Comparison of ENCODE assay signal across 19 mouse cellular contexts in genomic region chr6:51833362-51833761, GRCm38 (mm10).
A peak's percentile ranks its signal among the peaks of the same experiment; 100 is the strongest.
DNase-seq lines count a peak whose midpoint lies in the region; ATAC-seq lines count a peak whose summit lies in the region.
"Had no signal": no experiment of that assay in that cellular context is flagged by ENCODE, and none has a peak within 500 bp of the region (broad histone marks: within the 10 kb centered on the region; RNA-seq: fewer than 3 reads in every experiment).

No protein-coding gene starts in this region.

- H3K4me3 ChIP-seq in heart, embryonic 11.5 days (ENCODE audit: low read depth, low read length): no peak overlapping the region
- H3K4me3 ChIP-seq in heart, embryonic 15.5 days: no peak overlapping the region
- no peak overlapping the region for H3K4me3 ChIP-seq in heart, embryonic 10.5 days
- H3K4me3 ChIP-seq: embryonic facial prominence, embryonic 12.5 days; forebrain, embryonic 15.5 days; kidney, embryonic 15.5 days had no signal

- 0 out of 2 replicates have a peak overlapping the region, but pooled peaks have one; percentile 41 for H3K27ac ChIP-seq in heart, embryonic 11.5 days (ENCODE audit: low read depth, low read length)
- H3K27ac ChIP-seq in heart, embryonic 15.5 days: peak overlapping the region; percentile 77
- no peak overlapping the region; the same call in 1 of the 2 replicates for H3K27ac ChIP-seq in heart, embryonic 10.5 days
- H3K27ac ChIP-seq: embryonic facial prominence, embryonic 12.5 days; forebrain, embryonic 15.5 days; kidney, embryonic 15.5 days had no signal

- no peaks in the 10 kb centered on the region for H3K36me3 ChIP-seq in heart, embryonic 11.5 days (ENCODE audit: control insufficient read depth, insufficient read depth, low read length)
- no peaks in the 10 kb centered on the region for H3K36me3 ChIP-seq in heart, embryonic 15.5 days
- H3K36me3 ChIP-seq in heart, embryonic 10.5 days: no peaks in the 10 kb centered on the region
- H3K36me3 ChIP-seq: embryonic facial prominence, embryonic 12.5 days; forebrain, embryonic 15.5 days; kidney, embryonic 15.5 days had no signal

- no peak for DNase-seq in heart, adult 11 months
- DNase-seq in heart, adult 8-10 months (ENCODE audit: low spot score): no peak
- DNase-seq in heart, postnatal 4 days: peak; percentile 10
- no peak for DNase-seq in heart, embryonic 10.5 days (ENCODE audit: low spot score)
- DNase-seq: adrenal gland, postnatal 14 days; cerebellum, adult 11-12 months; cerebellum, adult 9-10 months; cerebellum, postnatal 25 days; gastrocnemius, postnatal 36 days had no signal

- H3K4me1 ChIP-seq in heart, embryonic 11.5 days (ENCODE audit: control insufficient read depth, insufficient read depth, low read length): 0 out of 2 replicates have a peak, but pooled peaks cover 2% of the 10 kb centered on the region
- peaks cover 12% of the 10 kb centered on the region for H3K4me1 ChIP-seq in heart, embryonic 15.5 days (replicated peaks)
- no peaks in the 10 kb centered on the region; the same call in 1 of the 2 replicates for H3K4me1 ChIP-seq in heart, embryonic 10.5 days
- H3K4me1 ChIP-seq: embryonic facial prominence, embryonic 12.5 days had no signal

- no peak for ATAC-seq in heart, embryonic 11.5 days (replicated peaks; ENCODE audit: insufficient number of reproducible peaks, low FRiP score, low TSS enrichment)
- peak; percentile 83 for ATAC-seq in heart, embryonic 15.5 days (replicated peaks; ENCODE audit: insufficient number of reproducible peaks, insufficient read depth, low FRiP score, low read depth)
- ATAC-seq: activated CD4-positive, CD25-positive, alpha-beta regulatory T cell, adult 4 months; forebrain, embryonic 15.5 days; intestine, embryonic 16.5 days; Patski had no signal

- H3K4me2 ChIP-seq in heart, embryonic 11.5 days: no peak overlapping the region
- H3K4me2 ChIP-seq in heart, embryonic 15.5 days: no peak overlapping the region
- H3K4me2 ChIP-seq: embryonic facial prominence, embryonic 12.5 days; forebrain, embryonic 15.5 days; hindbrain, embryonic 14.5 days; kidney, embryonic 15.5 days had no signal

- no peak overlapping the region for H3K9ac ChIP-seq in heart, embryonic 11.5 days (ENCODE audit: low read depth, low read length)
- no peak overlapping the region for H3K9ac ChIP-seq in heart, embryonic 15.5 days
- H3K9ac ChIP-seq: embryonic facial prominence, embryonic 12.5 days; forebrain, embryonic 15.5 days; hindbrain, embryonic 14.5 days; kidney, embryonic 15.5 days had no signal

- H3K9me3 ChIP-seq in heart, embryonic 11.5 days (replicated peaks; ENCODE audit: control insufficient read depth, low read length): no peaks in the 10 kb centered on the region
- no peaks in the 10 kb centered on the region for H3K9me3 ChIP-seq in heart, embryonic 15.5 days (replicated peaks)
- H3K9me3 ChIP-seq in heart, embryonic 10.5 days: no peaks in the 10 kb centered on the region
- H3K9me3 ChIP-seq: embryonic facial prominence, embryonic 12.5 days; forebrain, embryonic 15.5 days; kidney, embryonic 15.5 days had no signal

- no peaks in the 10 kb centered on the region for H3K27me3 ChIP-seq in heart, embryonic 11.5 days (ENCODE audit: control insufficient read depth, insufficient read depth, low read length)
- H3K27me3 ChIP-seq in heart, embryonic 15.5 days: no peaks in the 10 kb centered on the region
- H3K27me3 ChIP-seq in heart, embryonic 10.5 days (ENCODE audit: insufficient read depth, poor library complexity, severe bottlenecking): no peaks in the 10 kb centered on the region
- H3K27me3 ChIP-seq: CH12.LX; embryonic facial prominence, embryonic 12.5 days; forebrain, embryonic 15.5 days had no signal

- 55% methylated on average over 2 of the region's 2 CpGs for WGBS in heart, embryonic 11.5 days (ENCODE audit: insufficient replicate concordance)
- WGBS in heart, embryonic 15.5 days: 45% methylated on average over 2 of the region's 2 CpGs
- 52% methylated on average over 2 of the region's 2 CpGs for WGBS in heart, embryonic 10.5 days
